Mouse (Mus musculus) c-Kit-negative CD71-positive TER-119-positive erythroid progenitor cells, embryonic 14.5 days (primary cell): ENCODE measurements around the gene Akr1c18.

Source experiments
- DNase-seq: peaks from one replicate; pipeline ENCODE4 v3.0.0-alpha.2; 2013; ENCODE audit warnings: low read depth, low spot score

Gene Akr1c18

GRCm38 (mm10) chr13:4102721-4103120 is 47.7 kb downstream of the Akr1c18 start:
- no peak for DNase-seq

- DNase-seq = no peak
These were observed 48.8 kb downstream of the Akr1c18 start for GRCm38 (mm10) chr13:4101691-4102090.
